Mouse (Mus musculus) limb, embryonic 11.5 days (tissue): Measurements from ENCODE around the gene Pacsin1. TPM values are rescaled to one million over a fixed set of nuclear protein-coding genes. Genes with fewer than 3 reads are reported as not detected.
A peak's percentile ranks its signal among the peaks of the same experiment; 100 is the strongest.

Experiments used
- ATAC-seq: fragments of 200-750 bp; cut with Nextera tagmentation; 2 replicates; pipeline ENCODE4 v1.8.0; 2017; ENCODE audit warnings: low read depth; ENCODE audit not compliant: insufficient number of reproducible peaks, low FRiP score, low TSS enrichment
- DNase-seq: peaks from one replicate; pipeline ENCODE4 v3.0.0-alpha.2; 2015; ENCODE audit warnings: low spot score
- H3K27ac ChIP-seq: fragments of 300-500 bp; sonication (generic); replicated peaks from 2 replicates; pipeline ENCODE4 v1.5.1; 2014; ENCODE audit warnings: low read depth, mild to moderate bottlenecking, low read length
- H3K27me3 ChIP-seq: fragments of 300-500 bp; sonication (generic); 2 replicates; pipeline ENCODE4 v1.6.1; 2014; ENCODE audit warnings: mild to moderate bottlenecking, low read length, mixed read lengths; ENCODE audit not compliant: control insufficient read depth, insufficient read depth
- H3K36me3 ChIP-seq: fragments of 300-500 bp; sonication (generic); 2 replicates; pipeline ENCODE4 v1.6.1; 2014; ENCODE audit warnings: mild to moderate bottlenecking, low read length, moderate library complexity, mixed read lengths; ENCODE audit not compliant: control insufficient read depth, insufficient read depth
- H3K4me1 ChIP-seq: fragments of 300-500 bp; sonication (generic); 2 replicates; pipeline ENCODE4 v1.6.1; 2014; ENCODE audit warnings: low read length, mixed read lengths; ENCODE audit not compliant: control insufficient read depth, insufficient read depth
- H3K4me2 ChIP-seq: fragments of 300-500 bp; sonication (generic); 2 replicates; pipeline ENCODE4 v1.6.1; 2014; ENCODE audit warnings: low read depth, mild to moderate bottlenecking, moderate library complexity; ENCODE audit not compliant: severe bottlenecking
- H3K4me3 ChIP-seq: fragments of 300-500 bp; sonication (generic); 2 replicates; pipeline ENCODE4 v1.5.1; 2014; ENCODE audit warnings: low read depth, low read length
- H3K9ac ChIP-seq: fragments of 300-500 bp; sonication (generic); 2 replicates; pipeline ENCODE4 v1.6.1; 2014; ENCODE audit warnings: mild to moderate bottlenecking, low read length
- H3K9me3 ChIP-seq: fragments of 300-500 bp; sonication (generic); 2 replicates; pipeline ENCODE4 v1.6.1; 2016; ENCODE audit warnings: low read length; ENCODE audit not compliant: control insufficient read depth
- WGBS: fragments of 180-500 bp; shearing (Covaris S2); extraction: QIAGEN DNeasy Blood & Tissue Kit; methylation state at CpG from one replicate; pipeline ENCODE4 v1.1.7; 2014; 5-methylcytosine and 5-hydroxymethylcytosine counted together
- polyA plus RNA-seq: library from polyadenylated mRNA; unstranded; fragments of >200 nt; fragmentation: Nextera tagmentation; extraction: Ambion mirVana; gene quantifications from 2 replicates; pipeline ENCODE4 v1.2.1, GENCODE M21; 2014

Gene Pacsin1
- polyA plus RNA-seq, 1 experiment from 2014 or later: 5.6 TPM

DNA sequence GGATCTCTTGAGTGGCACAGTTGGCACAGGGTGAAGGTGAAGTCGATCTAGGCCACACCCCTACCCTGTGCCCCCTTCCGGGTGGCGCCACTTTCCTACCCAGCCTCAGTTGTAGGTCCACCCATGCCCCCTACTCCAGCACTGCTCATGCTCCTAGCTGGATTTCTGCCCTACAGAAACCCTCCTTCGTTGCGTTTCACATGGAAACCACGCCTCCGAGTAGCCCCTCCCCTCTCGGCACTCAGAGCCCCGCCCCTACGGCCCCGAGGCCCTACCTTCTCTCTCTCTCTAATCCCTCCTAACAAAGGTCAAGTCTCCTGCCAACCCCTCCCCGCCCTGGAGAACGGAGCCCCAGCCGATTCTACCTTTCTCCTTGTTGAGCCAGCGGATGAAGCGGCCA is 61.5 kb downstream of the Pacsin1 start:
- peak; percentile 77 for DNase-seq
- Histone ChIP-seq H3K4me2 (peak overlapping the region; percentile 47), H3K4me1 (peaks cover 5% of the 10 kb centered on the region; the same call in 1 of the 2 replicates), H3K36me3 (no peaks in the 10 kb centered on the region), H3K4me3 (peak overlapping the region; percentile 10), H3K9me3 (no peaks in the 10 kb centered on the region), H3K27ac (no peak overlapping the region), H3K9ac (peak overlapping the region; percentile 30; the same call in 1 of the 2 replicates), H3K27me3 (no peaks in the 10 kb centered on the region)
- ATAC-seq: 0 out of 2 replicates have a peak, but pooled peaks have one; percentile 53
- 2% methylated on average over 16 of the region's 16 CpGs for WGBS

GRCm38 (mm10) chr17:27718250-27718649 is 62.9 kb downstream of the Pacsin1 start:
- Histone ChIP-seq H3K4me3 (no peak overlapping the region), H3K27me3 (no peaks in the 10 kb centered on the region), H3K4me2 (no peak overlapping the region), H3K27ac (no peak overlapping the region), H3K4me1 (peaks cover 5% of the 10 kb centered on the region; the same call in 1 of the 2 replicates), H3K9ac (no peak overlapping the region), H3K9me3 (no peaks in the 10 kb centered on the region), H3K36me3 (no peaks in the 10 kb centered on the region)
- WGBS: 55% methylated on average over 5 of the region's 5 CpGs
- ATAC-seq (no peak), DNase-seq (peak; percentile 38)

- Histone ChIP-seq H3K4me3 (no peak overlapping the region), H3K27me3 (no peaks in the 10 kb centered on the region), H3K27ac (no peak overlapping the region), H3K4me2 (no peak overlapping the region), H3K36me3 (no peaks in the 10 kb centered on the region), H3K9me3 (no peaks in the 10 kb centered on the region), H3K4me1 (peaks cover 5% of the 10 kb centered on the region; the same call in 1 of the 2 replicates), H3K9ac (no peak overlapping the region)
- ATAC-seq: no peak
- 71% methylated on average over 14 of the region's 14 CpGs for WGBS
- DNase-seq: no peak
Measured at GRCm38 (mm10) chr17:27719663-27720062, 64.4 kb downstream of the Pacsin1 start.

GRCm38 (mm10) chr17:27720326-27720725 is 65.0 kb downstream of the Pacsin1 start:
- 64% methylated on average over 9 of the region's 9 CpGs for WGBS

GRCm38 (mm10) chr17:27721125-27721664 is 65.9 kb downstream of the Pacsin1 start:
- Histone ChIP-seq H3K4me3 (no peak overlapping the region), H3K9ac (no peak overlapping the region), H3K4me1 (peaks cover 18% of the 10 kb centered on the region), H3K9me3 (no peaks in the 10 kb centered on the region), H3K4me2 (no peak overlapping the region), H3K27me3 (no peaks in the 10 kb centered on the region), H3K27ac (no peak overlapping the region), H3K36me3 (no peaks in the 10 kb centered on the region)
- DNase-seq (no peak), ATAC-seq (no peak)
- 86% methylated on average over 9 of the region's 9 CpGs for WGBS

More at GRCm38 (mm10) chr17:27720326-27720725, 65.0 kb downstream of the Pacsin1 start:
- no peak for ATAC-seq
- no peak overlapping the region for H3K9ac ChIP-seq
- H3K27me3 ChIP-seq: no peaks in the 10 kb centered on the region
- no peaks in the 10 kb centered on the region for H3K36me3 ChIP-seq
- no peak overlapping the region for H3K4me3 ChIP-seq
- no peak overlapping the region for H3K4me2 ChIP-seq
- H3K9me3 ChIP-seq: no peaks in the 10 kb centered on the region
- peaks cover 10% of the 10 kb centered on the region for H3K4me1 ChIP-seq
- no peak for DNase-seq
- no peak overlapping the region for H3K27ac ChIP-seq

DNA sequence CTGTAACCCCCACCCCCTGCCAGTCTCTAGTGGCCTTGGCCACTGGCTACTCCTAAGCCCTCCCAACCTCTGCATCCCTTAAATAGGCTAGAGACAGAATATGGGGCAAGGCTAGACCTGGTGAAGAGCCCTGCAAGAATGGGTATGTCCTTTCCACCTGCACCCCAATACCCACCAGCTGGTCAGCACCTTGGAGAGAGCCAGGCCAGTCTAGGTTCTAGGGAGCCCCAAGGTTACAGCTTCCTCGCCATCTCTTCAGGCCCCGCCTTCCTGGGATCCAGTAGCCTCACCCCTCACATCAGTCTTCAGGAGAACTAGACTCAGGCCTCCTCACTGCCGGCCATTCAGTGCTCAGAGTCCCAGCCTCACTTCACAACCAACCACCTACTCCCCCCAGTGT is 69.0 kb downstream of the Pacsin1 start:
- Histone ChIP-seq H3K9me3 (no peaks in the 10 kb centered on the region), H3K4me1 (peaks cover 23% of the 10 kb centered on the region), H3K27me3 (no peaks in the 10 kb centered on the region), H3K9ac (no peak overlapping the region), H3K4me2 (no peak overlapping the region), H3K27ac (no peak overlapping the region), H3K4me3 (no peak overlapping the region), H3K36me3 (no peaks in the 10 kb centered on the region)
- DNase-seq: peak; percentile 52
- ATAC-seq: no peak
- 26% methylated on average over 3 of the region's 3 CpGs for WGBS

DNA sequence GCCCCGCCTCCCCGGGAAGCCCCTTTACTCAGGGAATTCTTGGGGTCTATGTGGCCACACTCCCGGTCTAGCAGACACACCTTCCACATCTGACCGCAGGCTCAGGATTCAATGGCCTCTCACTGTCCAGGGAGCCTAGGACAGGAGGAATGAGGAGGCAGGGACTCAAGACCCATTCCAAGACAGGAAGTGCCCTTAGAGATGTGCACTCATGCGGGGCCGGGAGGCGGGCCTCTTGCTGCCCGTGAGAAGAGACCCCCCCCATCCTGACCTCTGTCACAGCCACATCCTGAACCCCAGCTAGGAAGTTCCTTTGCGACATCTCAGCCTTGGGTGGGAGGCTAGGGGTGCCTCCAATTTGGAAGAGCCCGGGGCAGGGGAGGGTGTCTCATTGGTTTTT is 69.7 kb downstream of the Pacsin1 start:
- H3K4me3 ChIP-seq: no peak overlapping the region
- DNase-seq (no peak), ATAC-seq (no peak)

GRCm38 (mm10) chr17:27725412-27725811 is 70.1 kb downstream of the Pacsin1 start:
- H3K27me3 ChIP-seq: no peaks in the 10 kb centered on the region
- no peak overlapping the region; the same call in 1 of the 2 replicates for H3K27ac ChIP-seq
- H3K36me3 ChIP-seq: no peaks in the 10 kb centered on the region
- peak; percentile 36 for DNase-seq
- WGBS: 22% methylated on average over 10 of the region's 10 CpGs
- peaks cover 2% of the 10 kb centered on the region; the same call in 1 of the 2 replicates for H3K9me3 ChIP-seq
- no peak for ATAC-seq
- H3K4me2 ChIP-seq: peak overlapping the region; percentile 24
- H3K4me3 ChIP-seq: no peak overlapping the region
- no peak overlapping the region for H3K9ac ChIP-seq
- H3K4me1 ChIP-seq: peaks cover 23% of the 10 kb centered on the region

More for the DNA sequence above, 69.7 kb downstream of the Pacsin1 start:
- no peak overlapping the region for H3K9ac ChIP-seq
- no peak overlapping the region for H3K4me2 ChIP-seq
- no peaks in the 10 kb centered on the region for H3K36me3 ChIP-seq
- H3K4me1 ChIP-seq: peaks cover 23% of the 10 kb centered on the region
- 50% methylated on average over 10 of the region's 10 CpGs for WGBS
- H3K9me3 ChIP-seq: no peaks in the 10 kb centered on the region
- H3K27ac ChIP-seq: no peak overlapping the region; the same call in 1 of the 2 replicates
- no peaks in the 10 kb centered on the region for H3K27me3 ChIP-seq
